Mouse (Mus musculus): ENCODE measurements at regions not wholly inside any gene's neighbourhood (a gene's known extent, or its start where the extent isn't known, plus 50 kb on each side); places are given as distances from the start of the nearest gene placed in this dataset.

DNA sequence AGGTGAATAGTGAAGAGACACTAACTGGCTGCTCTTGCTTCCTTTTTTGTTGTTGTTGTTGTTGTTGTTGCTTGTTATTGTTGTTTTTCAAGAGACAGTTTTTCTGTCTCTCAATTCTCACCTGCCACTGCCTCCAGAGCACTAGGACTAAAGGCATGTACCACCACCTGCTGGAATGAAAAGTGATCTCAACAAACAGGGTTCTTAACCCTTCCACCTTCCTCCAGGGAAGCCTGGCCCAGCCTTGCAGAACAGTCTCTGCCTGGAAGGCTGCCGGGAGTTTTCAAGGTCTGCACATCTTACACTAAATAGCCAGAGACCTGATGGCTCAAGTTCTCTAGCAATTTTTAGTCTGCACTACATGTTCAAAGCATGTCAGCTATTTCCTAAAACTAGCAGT is 138.0 kb upstream of the Gm37988 start:
- TF ChIP-seq CTCF (IDR thresholded peaks at IDR 0.05; ENCODE audit: extremely low read depth, insufficient read depth, low read length) = no peak
- no peak for TF ChIP-seq POLR2A (IDR thresholded peaks at IDR 0.05; ENCODE audit: extremely low read depth, insufficient read depth, low read length)
- Histone ChIP-seq H3K27ac (ENCODE audit: insufficient read depth, low read length) (no peak overlapping the region), H3K4me3 (ENCODE audit: insufficient read depth, low read length) (no peak overlapping the region), H3K4me1 (ENCODE audit: control insufficient read depth, insufficient read depth, low read length) (no peaks in the 10 kb centered on the region)

GRCm38 (mm10) chr1:4671237-4672019 is 136.3 kb upstream of the Gm37988 start:
- TF ChIP-seq POLR2A (IDR thresholded peaks at IDR 0.05; ENCODE audit: extremely low read depth, insufficient read depth, low read length) (no peak), CTCF (IDR thresholded peaks at IDR 0.05; ENCODE audit: extremely low read depth, insufficient read depth, low read length) (no peak)
- peak overlapping the region; percentile 59; the same call in 1 of the 2 replicates for H3K27ac ChIP-seq (ENCODE audit: insufficient read depth, low read length)
- no peaks in the 10 kb centered on the region for H3K4me1 ChIP-seq (ENCODE audit: control insufficient read depth, insufficient read depth, low read length)
- no peak overlapping the region for H3K4me3 ChIP-seq (ENCODE audit: insufficient read depth, low read length)

DNA sequence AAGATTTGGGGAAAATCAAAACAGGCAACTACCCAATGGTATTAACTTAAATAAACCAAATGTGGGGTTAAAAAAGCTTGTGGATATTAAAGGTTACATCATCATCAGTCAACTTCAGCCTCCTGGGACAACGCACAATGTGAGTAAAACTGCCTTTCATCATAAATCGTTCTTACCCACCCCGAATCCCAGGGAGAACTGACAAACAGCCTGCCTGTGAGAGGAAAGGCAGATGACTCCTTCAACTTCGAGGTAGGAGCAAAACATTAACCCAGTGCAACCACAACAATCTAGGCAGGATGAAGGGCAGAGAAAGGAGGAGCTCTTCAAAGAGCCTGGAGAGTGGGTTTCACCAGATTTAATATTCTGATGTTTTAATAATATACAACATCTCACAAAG is 135.3 kb upstream of the Gm37988 start:
- Histone ChIP-seq H3K4me1 (ENCODE audit: control insufficient read depth, insufficient read depth, low read length) (no peaks in the 10 kb centered on the region), H3K27ac (ENCODE audit: insufficient read depth, low read length) (no peak overlapping the region), H3K4me3 (ENCODE audit: insufficient read depth, low read length) (no peak overlapping the region)
- no peak for TF ChIP-seq POLR2A (IDR thresholded peaks at IDR 0.05; ENCODE audit: extremely low read depth, insufficient read depth, low read length)
- TF ChIP-seq CTCF (IDR thresholded peaks at IDR 0.05; ENCODE audit: extremely low read depth, insufficient read depth, low read length) = no peak

DNA sequence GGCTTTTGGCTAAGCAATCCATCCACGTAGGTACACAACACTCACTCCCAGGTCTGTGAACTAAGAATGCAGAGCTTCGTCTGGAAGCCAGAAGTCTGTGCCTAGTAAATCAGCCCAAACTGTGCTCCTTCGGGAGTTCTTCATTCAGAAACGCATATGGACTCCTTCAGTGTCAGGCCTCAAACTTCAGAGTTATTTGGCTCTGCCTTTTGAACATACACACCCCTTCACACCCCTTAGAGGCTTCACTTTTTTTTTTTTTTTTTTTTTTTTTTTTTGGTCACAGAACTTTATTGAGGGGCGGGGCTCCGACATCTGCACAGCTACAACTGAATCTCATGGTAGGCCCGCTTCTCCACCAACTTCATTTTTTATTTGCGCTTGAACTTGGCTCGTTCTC is 120.1 kb upstream of the Gm37988 start:
- H3K27ac ChIP-seq (ENCODE audit: insufficient read depth, low read length) = no peak overlapping the region
- no peak overlapping the region for H3K4me3 ChIP-seq (ENCODE audit: insufficient read depth, low read length)
- no peak for TF ChIP-seq POLR2A (IDR thresholded peaks at IDR 0.05; ENCODE audit: extremely low read depth, insufficient read depth, low read length)
- TF ChIP-seq CTCF (IDR thresholded peaks at IDR 0.05; ENCODE audit: extremely low read depth, insufficient read depth, low read length) = no peak
- no peaks in the 10 kb centered on the region for H3K4me1 ChIP-seq (ENCODE audit: control insufficient read depth, insufficient read depth, low read length)

- no peak overlapping the region for H3K4me3 ChIP-seq (ENCODE audit: insufficient read depth, low read length)
- TF ChIP-seq CTCF (IDR thresholded peaks at IDR 0.05; ENCODE audit: extremely low read depth, insufficient read depth, low read length) (no peak), POLR2A (IDR thresholded peaks at IDR 0.05; ENCODE audit: extremely low read depth, insufficient read depth, low read length) (no peak)
- H3K4me1 ChIP-seq (ENCODE audit: control insufficient read depth, insufficient read depth, low read length) = no peaks in the 10 kb centered on the region
- no peak overlapping the region for H3K27ac ChIP-seq (ENCODE audit: insufficient read depth, low read length)
Measured at GRCm38 (mm10) chr1:4689096-4689495, 118.6 kb upstream of the Gm37988 start.

DNA sequence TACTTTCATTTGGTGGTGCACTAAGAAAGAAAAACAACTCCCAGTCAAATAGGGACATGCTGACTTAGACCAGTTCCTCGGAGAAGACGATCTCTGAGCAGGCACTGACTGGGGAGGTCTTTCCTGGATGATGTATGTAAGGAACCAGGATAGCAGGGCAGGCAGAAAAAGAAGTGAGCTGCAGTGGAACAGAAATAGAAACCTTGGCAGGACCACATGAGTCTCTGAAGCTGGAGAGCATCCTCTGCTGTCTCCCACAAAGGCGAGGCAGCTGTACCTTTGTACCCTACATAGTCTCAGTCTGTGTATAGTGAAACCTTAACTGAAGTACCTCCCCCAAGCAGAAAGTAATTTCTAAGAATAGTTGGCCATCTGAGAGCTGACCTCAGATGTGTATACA is 104.4 kb upstream of the Gm37988 start:
- TF ChIP-seq POLR2A (IDR thresholded peaks at IDR 0.05; ENCODE audit: extremely low read depth, insufficient read depth, low read length) (no peak), CTCF (IDR thresholded peaks at IDR 0.05; ENCODE audit: extremely low read depth, insufficient read depth, low read length) (no peak)
- Histone ChIP-seq H3K27ac (ENCODE audit: insufficient read depth, low read length) (no peak overlapping the region), H3K4me1 (ENCODE audit: control insufficient read depth, insufficient read depth, low read length) (no peaks in the 10 kb centered on the region), H3K4me3 (ENCODE audit: insufficient read depth, low read length) (no peak overlapping the region)

- TF ChIP-seq CTCF (IDR thresholded peaks at IDR 0.05; ENCODE audit: extremely low read depth, insufficient read depth, low read length) = no peak
- no peak for TF ChIP-seq POLR2A (IDR thresholded peaks at IDR 0.05; ENCODE audit: extremely low read depth, insufficient read depth, low read length)
Measured at GRCm38 (mm10) chr1:4706171-4706570, 101.5 kb upstream of the Gm37988 start.

GRCm38 (mm10) chr1:4722333-4722931 is 85.3 kb upstream of the Gm37988 start:
- TF ChIP-seq POLR2A (IDR thresholded peaks at IDR 0.05; ENCODE audit: extremely low read depth, insufficient read depth, low read length) (no peak), CTCF (IDR thresholded peaks at IDR 0.05; ENCODE audit: extremely low read depth, insufficient read depth, low read length) (no peak)
- no peak overlapping the region for H3K27ac ChIP-seq (ENCODE audit: insufficient read depth, low read length)

More at GRCm38 (mm10) chr1:4706171-4706570, 101.5 kb upstream of the Gm37988 start:
- Histone ChIP-seq H3K4me3 (ENCODE audit: insufficient read depth, low read length) (no peak overlapping the region), H3K4me1 (ENCODE audit: control insufficient read depth, insufficient read depth, low read length) (no peaks in the 10 kb centered on the region), H3K27ac (ENCODE audit: insufficient read depth, low read length) (no peak overlapping the region)

More at GRCm38 (mm10) chr1:4722333-4722931, 85.3 kb upstream of the Gm37988 start:
- no peak overlapping the region for H3K4me3 ChIP-seq (ENCODE audit: insufficient read depth, low read length)
- no peaks in the 10 kb centered on the region for H3K4me1 ChIP-seq (ENCODE audit: control insufficient read depth, insufficient read depth, low read length)

Measured in cortical plate, adult 2 months (tissue).